Mouse (Mus musculus): ENCODE results near the gene Lrrc66. TPM values are rescaled to one million over a fixed set of nuclear protein-coding genes. Genes with fewer than 3 reads are reported as not detected.

The Lrrc66 gene
- polyA plus RNA-seq, 1 experiment from 2014 or later: not detected

- no peak for ATAC-seq
- H3K27ac ChIP-seq (ENCODE audit: low read depth): no peak overlapping the region
- TF ChIP-seq EP300 (IDR thresholded peaks at IDR 0.05; ENCODE audit: low read depth) (no peak), CTCF (IDR thresholded peaks at IDR 0.05; ENCODE audit: low read depth) (no peak)
- 88% methylated on average over 7 of the region's 7 CpGs for WGBS (ENCODE audit: insufficient replicate concordance)
- H3K9ac ChIP-seq (replicated peaks): no peak overlapping the region
- H3K4me1 ChIP-seq (ENCODE audit: insufficient read depth): peaks cover 3% of the 10 kb centered on the region; the same call in 1 of the 2 replicates
- no peak overlapping the region for H3K4me3 ChIP-seq (ENCODE audit: low read depth, low read length)
- no peaks in the 10 kb centered on the region for H3K27me3 ChIP-seq (ENCODE audit: insufficient read depth, low read length)
- no peak for DNase-seq
- no peak overlapping the region for H3K4me2 ChIP-seq (ENCODE audit: low read depth, low read length)
- no peaks in the 10 kb centered on the region for H3K36me3 ChIP-seq (replicated peaks; ENCODE audit: insufficient read depth, low read length)
- H3K9me3 ChIP-seq (ENCODE audit: low read length): no peaks in the 10 kb centered on the region
These were observed 5.5 kb downstream of the Lrrc66 start for GRCm38 (mm10) chr5:73626842-73627241.

- Histone ChIP-seq H3K27me3 (ENCODE audit: insufficient read depth, low read length) (no peaks in the 10 kb centered on the region), H3K9me3 (ENCODE audit: low read length) (no peaks in the 10 kb centered on the region), H3K4me2 (ENCODE audit: low read depth, low read length) (no peak overlapping the region), H3K36me3 (replicated peaks; ENCODE audit: insufficient read depth, low read length) (no peaks in the 10 kb centered on the region), H3K27ac (ENCODE audit: low read depth) (no peak overlapping the region), H3K4me3 (ENCODE audit: low read depth, low read length) (no peak overlapping the region), H3K9ac (replicated peaks) (no peak overlapping the region), H3K4me1 (ENCODE audit: insufficient read depth) (0 out of 2 replicates have a peak, but pooled peaks cover 3% of the 10 kb centered on the region)
- 44% methylated on average over 1 of the region's 1 CpGs for WGBS (ENCODE audit: insufficient replicate concordance)
- TF ChIP-seq EP300 (IDR thresholded peaks at IDR 0.05; ENCODE audit: low read depth): no peak
- TF ChIP-seq CTCF (IDR thresholded peaks at IDR 0.05; ENCODE audit: low read depth): no peak
- ATAC-seq (no peak), DNase-seq (no peak)
These were observed 6.8 kb downstream of the Lrrc66 start for GRCm38 (mm10) chr5:73625505-73625904.

GRCm38 (mm10) chr5:73618969-73619368 lies 13.4 kb downstream of the Lrrc66 start:
- H3K4me3 ChIP-seq (ENCODE audit: low read depth, low read length): no peak overlapping the region
- no peak for ATAC-seq
- no peaks in the 10 kb centered on the region for H3K27me3 ChIP-seq (ENCODE audit: insufficient read depth, low read length)
- no peaks in the 10 kb centered on the region for H3K36me3 ChIP-seq (replicated peaks; ENCODE audit: insufficient read depth, low read length)
- TF ChIP-seq EP300 (IDR thresholded peaks at IDR 0.05; ENCODE audit: low read depth): no peak
- no peak for TF ChIP-seq CTCF (IDR thresholded peaks at IDR 0.05; ENCODE audit: low read depth)
- H3K9me3 ChIP-seq (ENCODE audit: low read length): no peaks in the 10 kb centered on the region
- H3K27ac ChIP-seq (ENCODE audit: low read depth): no peak overlapping the region
- no peak overlapping the region for H3K9ac ChIP-seq (replicated peaks)
- no peak for DNase-seq
- no peak overlapping the region for H3K4me2 ChIP-seq (ENCODE audit: low read depth, low read length)
- no peaks in the 10 kb centered on the region for H3K4me1 ChIP-seq (ENCODE audit: insufficient read depth)
- WGBS (ENCODE audit: insufficient replicate concordance): 59% methylated on average over 1 of the region's 1 CpGs

GRCm38 (mm10) chr5:73615211-73615610 lies 17.1 kb downstream of the Lrrc66 start:
- Histone ChIP-seq H3K27ac (ENCODE audit: low read depth) (no peak overlapping the region), H3K27me3 (ENCODE audit: insufficient read depth, low read length) (no peaks in the 10 kb centered on the region), H3K4me2 (ENCODE audit: low read depth, low read length) (no peak overlapping the region), H3K9ac (replicated peaks) (no peak overlapping the region), H3K4me3 (ENCODE audit: low read depth, low read length) (no peak overlapping the region), H3K4me1 (ENCODE audit: insufficient read depth) (no peaks in the 10 kb centered on the region), H3K36me3 (replicated peaks; ENCODE audit: insufficient read depth, low read length) (no peaks in the 10 kb centered on the region), H3K9me3 (ENCODE audit: low read length) (no peaks in the 10 kb centered on the region; the same call in 1 of the 2 replicates)
- ATAC-seq: no peak
- no peak for DNase-seq
- TF ChIP-seq EP300 (IDR thresholded peaks at IDR 0.05; ENCODE audit: low read depth) (no peak), CTCF (IDR thresholded peaks at IDR 0.05; ENCODE audit: low read depth) (no peak)
- 36% methylated on average over 7 of the region's 7 CpGs for WGBS (ENCODE audit: insufficient replicate concordance)

- WGBS (ENCODE audit: insufficient replicate concordance): 85% methylated on average over 8 of the region's 8 CpGs
- Histone ChIP-seq H3K27me3 (ENCODE audit: insufficient read depth, low read length) (no peaks in the 10 kb centered on the region), H3K9ac (replicated peaks) (no peak overlapping the region), H3K9me3 (ENCODE audit: low read length) (no peaks in the 10 kb centered on the region; the same call in 1 of the 2 replicates), H3K36me3 (replicated peaks; ENCODE audit: insufficient read depth, low read length) (no peaks in the 10 kb centered on the region), H3K4me2 (ENCODE audit: low read depth, low read length) (no peak overlapping the region), H3K4me1 (ENCODE audit: insufficient read depth) (no peaks in the 10 kb centered on the region), H3K4me3 (ENCODE audit: low read depth, low read length) (no peak overlapping the region), H3K27ac (ENCODE audit: low read depth) (no peak overlapping the region)
- ATAC-seq: no peak
- DNase-seq: no peak
- TF ChIP-seq CTCF (IDR thresholded peaks at IDR 0.05; ENCODE audit: low read depth) (no peak), EP300 (IDR thresholded peaks at IDR 0.05; ENCODE audit: low read depth) (no peak)
These were observed 19.0 kb downstream of the Lrrc66 start for GRCm38 (mm10) chr5:73613296-73613695.

GRCm38 (mm10) chr5:73611071-73611470 lies 21.3 kb downstream of the Lrrc66 start:
- no peak overlapping the region for H3K27ac ChIP-seq (ENCODE audit: low read depth)
- H3K36me3 ChIP-seq (replicated peaks; ENCODE audit: insufficient read depth, low read length): no peaks in the 10 kb centered on the region
- TF ChIP-seq CTCF (IDR thresholded peaks at IDR 0.05; ENCODE audit: low read depth) (no peak), EP300 (IDR thresholded peaks at IDR 0.05; ENCODE audit: low read depth) (no peak)
- no peaks in the 10 kb centered on the region for H3K27me3 ChIP-seq (ENCODE audit: insufficient read depth, low read length)
- 84% methylated on average over 4 of the region's 4 CpGs for WGBS (ENCODE audit: insufficient replicate concordance)
- H3K4me1 ChIP-seq (ENCODE audit: insufficient read depth): no peaks in the 10 kb centered on the region
- H3K4me2 ChIP-seq (ENCODE audit: low read depth, low read length): no peak overlapping the region
- no peak for DNase-seq
- no peak for ATAC-seq
- H3K4me3 ChIP-seq (ENCODE audit: low read depth, low read length): no peak overlapping the region
- no peaks in the 10 kb centered on the region; the same call in 1 of the 2 replicates for H3K9me3 ChIP-seq (ENCODE audit: low read length)
- no peak overlapping the region for H3K9ac ChIP-seq (replicated peaks)

- H3K4me3 ChIP-seq (ENCODE audit: low read depth, low read length): no peak overlapping the region
- H3K9me3 ChIP-seq (ENCODE audit: low read length): no peaks in the 10 kb centered on the region; the same call in 1 of the 2 replicates
- H3K27ac ChIP-seq (ENCODE audit: low read depth): no peak overlapping the region
- 75% methylated on average over 6 of the region's 6 CpGs for WGBS (ENCODE audit: insufficient replicate concordance)
- no peak for ATAC-seq
- no peaks in the 10 kb centered on the region for H3K36me3 ChIP-seq (replicated peaks; ENCODE audit: insufficient read depth, low read length)
- H3K4me2 ChIP-seq (ENCODE audit: low read depth, low read length): no peak overlapping the region
- no peaks in the 10 kb centered on the region for H3K4me1 ChIP-seq (ENCODE audit: insufficient read depth)
- no peaks in the 10 kb centered on the region for H3K27me3 ChIP-seq (ENCODE audit: insufficient read depth, low read length)
- TF ChIP-seq EP300 (IDR thresholded peaks at IDR 0.05; ENCODE audit: low read depth): no peak
- TF ChIP-seq CTCF (IDR thresholded peaks at IDR 0.05; ENCODE audit: low read depth): no peak
- DNase-seq: no peak
- no peak overlapping the region for H3K9ac ChIP-seq (replicated peaks)
These were observed 27.4 kb downstream of the Lrrc66 start for GRCm38 (mm10) chr5:73604964-73605363.

Data from liver, postnatal 0 days (tissue).